ENCODE assay signal across 9 mouse cellular contexts in genomic region chrX:139562925-139563461, GRCm38 (mm10). TPM values are rescaled to one million over a fixed set of nuclear protein-coding genes. Genes with fewer than 3 reads are reported as not detected.
DNase-seq lines count a peak whose midpoint lies in the region; ATAC-seq and TF ChIP-seq lines count a peak whose summit lies in the region.
"Had no signal": no experiment of that assay in that cellular context is flagged by ENCODE, and none has a peak within 500 bp of the region (broad histone marks: within the 10 kb centered on the region; RNA-seq: fewer than 3 reads in every experiment).

TSS of gene Rnf128 (plus strand) at chrX:139563316.

- no peak for ATAC-seq in liver, embryonic 15.5 days (ENCODE audit: insufficient read depth)
- no peak for ATAC-seq in forebrain, embryonic 11.5 days (replicated peaks; ENCODE audit: low FRiP score)

- intact Hi-C loops in left cerebral cortex, adult 2 months (cut with DNase I), result no loop called here
- intact Hi-C loops in left cerebral cortex, postnatal 10 days (cut with DNase I), result no loop called here
- intact Hi-C loops in gastrocnemius, adult 2 months (cut with DNase I), result no loop called here

- H3K36me3 ChIP-seq in liver, embryonic 15.5 days (replicated peaks), result no peaks in the 10 kb centered on the region
- no peaks in the 10 kb centered on the region for H3K36me3 ChIP-seq in forebrain, embryonic 11.5 days (ENCODE audit: control insufficient read depth, insufficient read depth, low read length)
- no peaks in the 10 kb centered on the region for H3K36me3 ChIP-seq in midbrain, embryonic 10.5 days
- H3K36me3 ChIP-seq: neural tube, embryonic 13.5 days had no signal

- TF ChIP-seq CTCF in left cerebral cortex, adult 2 months (IDR thresholded peaks at IDR 0.05), result no peak
- TF ChIP-seq CTCF in gastrocnemius, adult 2 months (IDR thresholded peaks at IDR 0.05), result no peak

- H3K4me1 ChIP-seq in liver, embryonic 15.5 days (replicated peaks), result no peaks in the 10 kb centered on the region
- H3K4me1 ChIP-seq in forebrain, embryonic 11.5 days (replicated peaks; ENCODE audit: control insufficient read depth, insufficient read depth, low read length), result no peaks in the 10 kb centered on the region
- no peaks in the 10 kb centered on the region for H3K4me1 ChIP-seq in midbrain, embryonic 10.5 days
- H3K4me1 ChIP-seq: neural tube, embryonic 13.5 days had no signal

- DNase-seq in left cerebral cortex, adult 2 months (ENCODE audit: extremely low spot score in 1 of 2, low spot score in 2 of 2), result no peak
- no peak for DNase-seq in left cerebral cortex, postnatal 10 days (ENCODE audit: extremely low spot score in 1 of 2, low spot score in 2 of 2)
- DNase-seq in gastrocnemius, adult 2 months, result no peak
- DNase-seq in kidney, adult 11 months, result peak; percentile 41
- DNase-seq in forebrain, embryonic 11.5 days (ENCODE audit: low spot score), result no peak
- DNase-seq in midbrain, embryonic 10.5 days (ENCODE audit: low spot score), result no peak
- no peak for DNase-seq in spleen, adult 12 weeks (ENCODE audit: low spot score)

- WGBS in liver, embryonic 15.5 days (ENCODE audit: insufficient replicate concordance), result 57% methylated on average over 8 of the region's 8 CpGs
- 86% methylated on average over 8 of the region's 8 CpGs for WGBS in forebrain, embryonic 11.5 days
- WGBS in midbrain, embryonic 10.5 days, result 83% methylated on average over 8 of the region's 8 CpGs

- no peak within 1 kb of the TSS for H3K27ac ChIP-seq in left cerebral cortex, adult 2 months
- H3K27ac ChIP-seq in gastrocnemius, adult 2 months, result no peak within 1 kb of the TSS
- H3K27ac ChIP-seq in liver, embryonic 15.5 days (replicated peaks), result no peak within 1 kb of the TSS
- no peak within 1 kb of the TSS for H3K27ac ChIP-seq in forebrain, embryonic 11.5 days (ENCODE audit: low read depth, low read length)
- no peak within 1 kb of the TSS for H3K27ac ChIP-seq in midbrain, embryonic 10.5 days (replicated peaks)
- H3K27ac ChIP-seq: neural tube, embryonic 13.5 days had no signal

- peak within 1 kb of the TSS; percentile 30 for H3K4me2 ChIP-seq in liver, embryonic 15.5 days
- no peak within 1 kb of the TSS for H3K4me2 ChIP-seq in forebrain, embryonic 11.5 days (ENCODE audit: low read depth, low read length, severe bottlenecking)
- H3K4me2 ChIP-seq: neural tube, embryonic 13.5 days had no signal

- H3K9ac ChIP-seq in liver, embryonic 15.5 days, result no peak within 1 kb of the TSS
- no peak within 1 kb of the TSS for H3K9ac ChIP-seq in forebrain, embryonic 11.5 days (ENCODE audit: low read length)
- H3K9ac ChIP-seq: neural tube, embryonic 13.5 days had no signal

- H3K4me3 ChIP-seq in left cerebral cortex, adult 2 months, result no peak within 1 kb of the TSS
- H3K4me3 ChIP-seq in gastrocnemius, adult 2 months, result no peak within 1 kb of the TSS
- H3K4me3 ChIP-seq in liver, embryonic 15.5 days (replicated peaks), result peak within 1 kb of the TSS; percentile 14; the same call in 1 of the 2 replicates
- no peak within 1 kb of the TSS for H3K4me3 ChIP-seq in forebrain, embryonic 11.5 days (ENCODE audit: low read depth, low read length)
- H3K4me3 ChIP-seq in midbrain, embryonic 10.5 days, result no peak within 1 kb of the TSS
- H3K4me3 ChIP-seq: neural tube, embryonic 13.5 days had no signal

- H3K9me3 ChIP-seq in liver, embryonic 15.5 days (replicated peaks), result no peaks in the 10 kb centered on the region
- H3K9me3 ChIP-seq in forebrain, embryonic 11.5 days (ENCODE audit: control insufficient read depth, low read length), result no peaks in the 10 kb centered on the region
- H3K9me3 ChIP-seq in midbrain, embryonic 10.5 days (replicated peaks), result no peaks in the 10 kb centered on the region
- H3K9me3 ChIP-seq: neural tube, embryonic 13.5 days had no signal

- H3K27me3 ChIP-seq in liver, embryonic 15.5 days, result no peaks in the 10 kb centered on the region
- no peaks in the 10 kb centered on the region for H3K27me3 ChIP-seq in forebrain, embryonic 11.5 days (ENCODE audit: control insufficient read depth, insufficient read depth, low read length)
- H3K27me3 ChIP-seq in midbrain, embryonic 10.5 days (ENCODE audit: low read depth, poor library complexity, severe bottlenecking), result peaks cover 64% of the 10 kb centered on the region

RNA-seq across cellular contexts. Expression of gene Rnf128, which starts in this region (rescaled TPM):
- total RNA-seq in left cerebral cortex, adult 2 months (2021), result 10 to 100 TPM; 12.4 to 15.1 TPM
- total RNA-seq in left cerebral cortex, postnatal 10 days (2021), result 1 to 10 TPM; 8.8 to 9.2 TPM
- total RNA-seq in gastrocnemius, adult 2 months (2021), result 10 to 100 TPM; 14.7 to 26.6 TPM
- polyA plus RNA-seq in liver, embryonic 15.5 days (2015; fragmentation: Nextera tagmentation; extraction: Ambion mirVana), result 57.4 and 65.4 TPM in 2 replicates
- polyA plus RNA-seq in forebrain, embryonic 11.5 days (2014; fragmentation: Nextera tagmentation; extraction: Ambion mirVana), result 1.0 and 2.1 TPM in 2 replicates
- 0.90 and 0.99 TPM in 2 replicates for polyA plus RNA-seq in midbrain, embryonic 10.5 days (2016; fragmentation: Nextera tagmentation; extraction: Ambion mirVana)

Comparison
In these comparisons a context has a peak if more than half of its experiments do, and no peak if none do; other contexts are left out.
1. RNA of gene Rnf128 (polyA plus RNA-seq): 57.4 to 65.4 TPM in liver, embryonic 15.5 days; 1.0 to 2.1 TPM in forebrain, embryonic 11.5 days and 0.90 to 0.99 TPM in midbrain, embryonic 10.5 days; every median in the first group is over 10 times any median in the second.